Mouse (Mus musculus) lung, postnatal 0 days (tissue): ENCODE data around the gene Vdac1.

Experiments
- CTCF ChIP-seq: IDR thresholded peaks from 2 replicates; pipeline ENCODE4 v1.5.1; 2016; ENCODE audit warnings: antibody characterized with exemption, mild to moderate bottlenecking
- EP300 ChIP-seq: IDR thresholded peaks from 2 replicates; pipeline ENCODE4 v1.6.1; 2016; ENCODE audit warnings: antibody characterized with exemption, mild to moderate bottlenecking, control low read depth

GRCm38 (mm10) chr11:52354644-52355043 lies 6.0 kb upstream of the Vdac1 start:
- TF ChIP-seq CTCF: 0 out of 2 replicates have a peak, but pooled peaks have one; percentile 16
- TF ChIP-seq EP300: no peak
